Mouse (Mus musculus): ENCODE measurements around the gene Gm28551. TPM values are rescaled to one million over a fixed set of nuclear protein-coding genes. Genes with fewer than 3 reads are reported as not detected.

Gm28551 gene
- polyA plus RNA-seq, 2 experiments from 2014 or later = 0.28 to 0.62 TPM

Other genes starting within 250 kb of the Gm28551 start
- gene 1700019A02Rik, start 165.0 kb downstream of the Gm28551 start, polyA plus RNA-seq (2017; shearing (Covaris generic)) = not detected
- 10 to 100 TPM; 25.1 to 32.1 TPM for gene Pms1, start 55.6 kb downstream of the Gm28551 start, polyA plus RNA-seq (2017; shearing (Covaris generic))
- 10 to 100 TPM; 64.8 to 81.9 TPM for gene Ormdl1, start 55.6 kb downstream of the Gm28551 start, polyA plus RNA-seq (2017; shearing (Covaris generic))
- gene Gm28778, start 55.6 kb downstream of the Gm28551 start, polyA plus RNA-seq (2017; shearing (Covaris generic)) = under 1 TPM in 1 of 2 experiments, not detected in 1; 0.63 TPM
- gene Osgepl1, start 39.0 kb downstream of the Gm28551 start, polyA plus RNA-seq (2017; shearing (Covaris generic)) = 10 to 100 TPM; 15.7 to 19.3 TPM
- gene Asdurf, start within 50 bp of the Gm28551 start, polyA plus RNA-seq (2017; shearing (Covaris generic)) = 10 to 100 TPM in 1 of 2 experiments, not detected in 1; 20.4 TPM
- gene Asnsd1, start 85 bp upstream of the Gm28551 start, polyA plus RNA-seq (2017; shearing (Covaris generic)) = 10 to 100 TPM; 56.8 to 68.4 TPM

All from activated CD4-positive, CD25-positive, alpha-beta regulatory T cell, adult 4 months (primary cell).